Mouse (Mus musculus) MN1 (cell line): ENCODE data around the gene Naaladl2.

Experiments
- DNase-seq: peaks from one replicate; pipeline ENCODE4 v3.0.0-alpha.2; 2016; ENCODE audit warnings: low spot score

Naaladl2 gene

DNA sequence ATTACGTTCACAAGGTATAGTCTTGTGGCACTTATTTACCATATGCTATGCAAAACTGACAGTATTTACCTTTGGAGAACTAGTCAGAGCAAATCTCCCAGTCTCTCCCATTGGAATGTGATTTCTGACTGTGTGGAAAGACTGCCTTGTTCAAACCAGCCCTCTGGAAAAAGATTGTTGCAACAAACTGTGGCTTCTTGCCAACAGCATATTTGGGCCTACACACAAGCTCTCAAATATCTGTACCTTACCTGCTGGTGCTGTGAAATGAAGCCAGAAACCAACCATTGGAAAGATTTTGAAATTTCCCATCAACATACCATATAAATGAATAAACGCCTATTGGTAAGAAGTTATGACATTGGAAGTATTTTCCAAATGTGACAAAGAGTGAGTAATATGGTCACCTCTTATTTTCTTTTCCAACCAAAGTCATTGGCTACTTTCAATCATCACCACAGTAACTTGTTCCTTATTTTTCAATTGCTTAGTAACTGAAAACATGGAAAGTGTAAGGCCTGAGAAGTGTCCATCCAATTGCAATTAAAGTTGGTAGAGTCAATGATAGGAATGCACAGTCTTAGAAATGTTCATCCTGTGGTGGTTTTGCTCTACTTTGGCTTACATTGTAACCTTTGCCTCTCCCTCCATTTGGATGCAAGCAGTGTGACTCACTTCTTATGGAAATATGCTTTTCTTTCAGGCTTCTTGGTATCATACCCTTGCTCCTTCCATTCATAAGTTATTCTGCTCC is 453.7 kb downstream of the Naaladl2 start:
- no peak for DNase-seq

DNA sequence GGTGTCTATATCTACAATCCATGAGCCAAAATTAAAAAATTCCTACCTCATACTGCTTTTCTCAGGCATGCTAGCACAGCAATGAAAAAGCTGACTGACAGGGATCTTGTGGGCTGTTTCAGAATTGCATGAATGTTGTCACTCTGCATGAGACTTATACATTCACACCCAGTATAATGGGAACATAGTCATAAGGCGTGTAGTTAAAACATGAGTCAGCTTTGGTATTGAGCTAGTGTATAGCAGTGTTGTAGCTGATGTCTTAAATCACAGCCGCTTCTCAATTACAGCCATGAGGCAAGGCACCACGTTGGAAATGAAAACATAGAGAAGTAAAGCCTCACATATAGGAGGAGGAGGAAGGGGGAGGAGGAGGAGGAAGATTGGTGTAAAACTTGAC is 473.6 kb downstream of the Naaladl2 start:
- DNase-seq, result no peak

DNA sequence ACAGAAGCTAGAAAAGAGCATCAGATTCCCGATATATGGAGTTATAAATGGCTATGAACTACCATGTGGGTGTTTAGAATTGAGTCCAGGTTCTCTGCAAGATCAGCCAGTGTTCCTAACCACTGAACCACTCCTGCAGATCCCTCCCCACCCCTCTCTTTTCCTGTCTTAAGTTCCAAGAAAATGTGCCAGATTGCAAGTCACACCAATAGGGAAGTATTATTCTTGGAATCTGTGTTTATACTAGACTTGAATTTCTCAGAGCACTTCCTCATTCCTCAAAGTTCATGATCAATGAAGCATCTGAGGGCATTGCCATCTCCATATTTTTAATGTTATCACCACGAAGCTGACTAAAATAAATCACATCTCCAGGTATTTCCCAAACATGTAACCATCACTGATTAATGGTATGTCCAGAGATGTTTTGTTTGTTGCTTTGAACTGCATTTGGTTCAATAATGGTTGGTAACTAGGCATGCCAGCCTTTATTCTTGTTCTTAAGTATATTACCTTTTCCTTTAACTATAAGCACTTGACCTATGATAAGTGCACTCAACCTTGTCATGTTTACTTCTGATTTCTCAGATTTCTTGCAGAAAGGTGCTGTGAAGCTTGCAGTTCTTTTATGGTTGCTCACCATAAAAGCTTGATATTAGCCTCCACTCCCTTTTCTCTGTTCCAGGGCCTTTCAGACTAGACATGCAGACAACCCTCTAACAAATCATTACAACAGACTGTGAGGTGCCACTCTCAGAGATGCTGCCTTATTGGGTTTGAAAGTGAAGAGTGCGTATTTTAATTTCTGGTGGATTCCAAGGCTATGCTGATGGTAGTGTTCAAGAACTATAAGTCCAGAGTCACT is 475.8 kb downstream of the Naaladl2 start:
- DNase-seq, result no peak

DNA sequence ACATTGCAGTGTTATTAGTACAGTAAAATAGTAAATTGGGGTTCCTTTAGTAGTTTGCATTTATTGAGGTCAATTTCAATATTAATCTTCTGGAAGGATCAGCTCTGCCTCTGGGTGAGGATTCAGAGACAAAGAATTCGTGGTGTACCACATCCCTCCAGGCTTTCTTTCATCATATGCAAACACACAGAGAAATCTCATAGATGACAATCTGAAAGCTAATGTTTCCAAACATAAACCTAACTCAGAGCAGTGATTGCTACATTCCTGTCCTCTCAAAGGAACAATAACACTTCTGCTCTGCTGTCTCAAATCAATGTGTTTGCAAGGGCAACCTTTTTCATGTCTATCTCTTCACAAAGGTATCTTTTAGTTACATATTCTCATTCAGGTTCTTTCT is 478.7 kb downstream of the Naaladl2 start:
- no peak for DNase-seq

DNA sequence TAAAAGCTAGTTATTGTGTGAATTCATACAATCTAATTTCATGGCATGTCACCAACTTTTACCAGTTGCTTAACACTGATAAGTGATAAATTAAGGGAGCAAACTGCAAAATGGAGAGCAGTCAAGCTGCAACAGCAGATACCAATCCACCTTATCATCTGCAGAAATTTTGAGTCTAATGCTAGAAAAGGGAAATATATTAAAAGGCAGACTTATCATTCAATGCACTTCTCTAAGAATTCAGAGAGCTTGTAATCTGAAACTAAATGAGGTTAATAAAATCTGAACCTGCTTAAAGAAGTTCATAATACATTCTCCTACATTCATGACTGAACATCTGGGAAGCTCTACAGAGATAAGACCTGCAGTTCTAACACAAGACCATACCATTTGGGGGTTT is 480.3 kb downstream of the Naaladl2 start:
- no peak for DNase-seq

DNA sequence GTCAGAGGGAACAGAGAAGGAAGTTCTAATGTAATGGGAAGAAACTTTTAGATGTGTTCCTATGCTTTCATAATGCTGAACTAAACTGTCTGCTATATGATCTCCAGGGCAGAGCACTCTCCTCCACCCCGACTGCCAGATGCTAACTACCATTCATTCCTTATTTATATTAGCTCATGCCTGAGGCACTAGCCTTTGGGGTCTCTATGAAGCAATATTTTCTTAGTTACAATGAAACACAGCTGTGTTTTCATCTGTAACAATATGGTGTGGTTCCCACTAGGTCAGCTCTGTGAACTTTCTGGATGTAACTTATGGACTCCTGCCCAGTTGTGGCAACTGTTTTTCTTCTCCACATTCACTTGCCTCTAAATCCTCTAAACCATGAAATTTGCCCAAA is 514.0 kb downstream of the Naaladl2 start:
- no peak for DNase-seq

DNA sequence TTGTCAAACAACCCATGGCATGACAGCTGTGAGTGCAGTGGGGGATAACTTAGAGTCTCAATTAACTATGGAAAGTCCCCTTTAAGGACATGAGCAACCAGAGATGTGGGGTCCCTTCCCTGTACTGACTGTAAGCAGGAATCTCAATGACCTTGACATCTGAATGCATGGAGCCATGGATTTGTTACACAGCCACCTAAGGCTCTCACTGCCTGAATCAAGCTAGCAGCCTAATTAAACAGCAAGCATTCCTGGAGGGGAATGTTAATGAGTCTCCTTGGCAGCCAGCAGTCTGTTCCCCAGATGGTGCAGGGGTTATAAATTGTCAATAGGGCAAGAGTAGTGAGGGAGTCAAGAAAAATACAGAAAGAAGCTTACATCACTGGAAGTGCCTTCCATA is 538.6 kb downstream of the Naaladl2 start:
- DNase-seq, result no peak

DNA sequence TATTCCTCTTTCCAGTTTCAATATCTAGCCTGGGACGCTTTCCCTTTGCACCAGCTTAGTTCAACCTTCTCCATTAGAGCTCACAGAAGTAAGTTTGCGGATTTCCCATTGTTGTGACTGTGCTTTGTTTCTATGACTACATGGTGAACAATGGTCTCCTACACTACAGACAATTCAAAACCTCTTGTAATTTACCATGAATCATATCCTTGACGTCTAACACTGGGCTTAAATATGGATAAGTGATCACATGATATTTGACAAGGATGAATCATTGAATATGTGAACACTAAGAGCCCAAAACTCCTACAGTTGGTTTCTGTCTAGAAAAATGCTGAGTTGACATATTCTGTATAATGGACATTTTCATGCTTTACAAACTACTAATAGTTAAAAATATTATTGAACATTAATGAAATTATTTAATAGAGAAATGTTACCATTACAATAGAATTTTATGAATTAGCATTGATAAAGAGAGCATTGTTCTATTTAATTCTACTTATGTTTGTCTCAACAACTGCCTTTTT is 539.2 kb downstream of the Naaladl2 start:
- DNase-seq, result no peak

DNA sequence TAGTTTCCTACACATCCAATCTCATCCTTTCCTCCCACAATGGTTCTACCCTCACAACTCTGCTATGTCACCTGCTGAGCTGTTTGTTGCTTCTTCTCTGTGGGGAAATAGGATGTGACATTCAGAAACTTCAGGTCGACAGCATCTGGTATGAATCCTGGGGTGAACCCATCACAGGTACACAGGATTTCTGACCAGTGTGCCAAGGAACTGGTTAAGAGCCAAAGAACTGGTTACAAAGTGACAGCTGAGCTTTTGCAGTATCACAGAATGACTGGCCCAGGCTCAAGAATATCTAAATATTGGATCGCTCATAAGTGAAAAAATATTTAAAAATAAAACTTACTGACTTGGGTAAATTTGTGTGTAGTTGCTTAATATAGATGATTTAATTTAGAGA is 548.6 kb downstream of the Naaladl2 start:
- no peak for DNase-seq

DNA sequence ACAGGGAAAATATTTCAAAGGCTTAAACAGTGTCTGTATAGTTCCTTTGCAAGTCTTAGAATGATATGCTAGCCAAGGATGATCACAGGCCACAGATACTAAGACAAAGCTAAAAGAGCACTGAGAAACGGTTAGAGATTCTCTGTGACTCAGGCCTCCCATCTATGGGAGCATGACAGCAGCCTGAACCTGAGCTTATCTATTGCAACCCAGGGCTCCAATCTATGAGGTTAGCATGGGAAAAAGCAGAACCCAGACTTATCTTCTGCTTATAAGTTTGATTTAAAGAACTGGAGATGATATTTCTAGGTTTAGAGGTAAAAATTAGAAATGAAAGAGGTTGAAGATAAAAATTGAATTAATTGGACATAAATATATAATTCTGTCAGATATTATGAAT is 587.4 kb downstream of the Naaladl2 start:
- DNase-seq, result no peak

DNA sequence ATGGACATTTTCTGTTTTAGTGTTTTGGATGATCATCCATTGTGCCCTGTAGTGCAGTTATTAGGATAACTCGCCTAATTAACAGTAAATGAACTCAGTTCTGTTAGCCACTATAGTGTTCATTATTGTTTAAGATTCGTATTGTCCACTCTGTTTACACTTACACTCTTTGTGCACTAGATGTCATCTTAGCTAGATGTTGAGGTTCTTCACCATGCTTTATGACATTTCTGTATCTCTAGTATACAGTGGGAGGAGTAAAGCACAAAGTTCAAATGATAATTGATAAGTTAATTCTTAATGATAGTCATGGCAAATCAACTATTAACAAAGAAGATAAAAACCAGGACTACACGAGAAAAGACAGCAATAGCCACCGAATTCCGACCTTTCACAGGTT is 590.4 kb downstream of the Naaladl2 start:
- no peak for DNase-seq

DNA sequence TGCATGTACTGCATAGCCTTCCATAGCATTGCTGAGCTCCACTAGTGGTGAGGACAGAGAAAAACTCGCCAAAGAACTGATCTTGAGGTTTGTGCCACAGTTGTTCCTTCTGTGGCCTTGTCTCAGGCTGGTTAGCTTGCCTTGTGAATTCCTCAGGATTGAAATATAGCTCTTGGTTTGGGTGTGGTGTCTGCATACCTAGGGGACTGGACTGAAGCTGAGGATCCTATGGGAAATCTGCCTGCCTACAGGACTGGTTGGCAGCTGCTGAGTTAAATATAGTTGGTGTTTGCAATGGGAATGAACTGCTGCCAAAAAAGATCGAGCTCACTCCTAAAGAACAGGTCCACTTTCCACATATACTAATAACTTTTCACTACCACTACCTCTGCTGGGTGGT is 591.4 kb downstream of the Naaladl2 start:
- no peak for DNase-seq

DNA sequence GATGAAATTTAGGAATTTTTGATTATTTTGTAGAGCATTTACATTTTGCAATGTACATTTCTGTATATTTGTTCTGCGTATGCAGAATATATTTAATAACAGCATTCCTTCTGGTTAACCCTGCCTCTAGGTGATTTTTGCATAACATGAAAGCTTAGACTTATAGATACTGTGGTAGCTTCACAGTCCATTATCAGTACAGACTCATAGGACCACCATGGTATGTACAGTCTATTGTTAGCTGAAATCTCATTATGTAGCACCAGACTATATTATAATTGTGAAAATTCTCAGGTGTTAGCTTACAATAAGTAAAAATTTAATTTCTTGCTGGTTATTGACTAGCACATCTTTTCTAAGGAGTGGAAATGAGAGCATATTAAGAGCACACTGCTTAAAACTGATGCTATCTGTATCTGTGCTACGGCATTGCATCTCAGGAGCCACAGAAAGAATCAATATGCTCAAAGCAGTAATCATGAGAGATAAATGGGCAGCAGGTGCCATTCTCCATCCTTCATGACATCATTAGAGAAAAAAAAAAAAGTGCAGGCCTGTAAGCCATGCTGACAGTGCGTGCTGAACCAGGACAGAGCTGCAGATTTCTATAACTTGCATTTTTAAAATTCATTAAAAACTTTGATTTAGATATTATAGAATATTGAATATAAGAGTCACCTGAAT is 610.1 kb downstream of the Naaladl2 start:
- no peak for DNase-seq

DNA sequence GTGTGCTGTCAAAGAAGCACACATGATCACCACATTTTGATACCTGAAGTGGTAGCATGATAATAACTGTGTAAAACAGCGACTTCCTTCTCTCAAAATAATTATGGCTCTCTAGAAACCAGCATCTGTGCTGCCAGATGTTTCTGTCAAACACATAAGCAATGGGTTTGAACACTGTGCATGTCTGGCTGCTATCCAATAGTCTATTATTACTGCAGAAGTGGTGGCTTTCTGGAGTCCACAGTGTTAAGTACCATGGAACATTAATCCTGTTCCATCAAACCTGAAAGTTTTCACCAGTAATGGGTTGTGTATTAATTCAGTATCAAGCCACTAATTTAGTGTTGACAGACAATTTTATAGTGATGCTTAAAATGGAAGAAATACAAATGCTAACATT is 629.1 kb downstream of the Naaladl2 start:
- DNase-seq, result no peak

DNA sequence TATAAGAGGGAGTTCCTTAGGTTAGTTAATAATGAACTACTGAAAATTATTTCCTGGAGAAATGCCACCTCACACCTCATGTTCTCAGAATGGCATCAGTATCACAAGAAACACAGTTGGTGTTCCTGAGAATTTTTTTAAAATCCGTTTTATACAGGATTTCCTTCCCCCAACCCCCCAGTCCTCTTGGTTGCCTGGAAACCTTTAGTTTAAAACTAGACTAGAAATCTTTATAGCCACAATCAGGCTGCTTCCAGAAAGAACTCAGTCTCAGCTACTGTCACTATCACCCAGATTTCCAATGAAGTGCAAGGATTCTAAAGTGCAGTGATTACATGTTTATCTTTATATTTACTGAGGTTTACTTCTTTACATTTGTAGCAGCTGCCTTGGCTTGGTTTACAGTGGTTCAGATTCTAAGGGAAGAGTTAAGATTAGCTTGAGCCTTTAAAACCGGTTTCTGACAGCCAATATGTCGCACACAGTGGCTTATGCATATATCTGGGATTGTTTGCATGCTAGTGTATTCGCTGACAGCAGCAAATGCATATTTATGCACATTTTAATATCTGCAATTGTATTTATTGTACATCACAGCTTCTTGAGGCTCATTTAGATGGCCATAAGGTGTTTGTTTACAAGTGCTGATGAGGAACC is 657.5 kb downstream of the Naaladl2 start:
- no peak for DNase-seq

DNA sequence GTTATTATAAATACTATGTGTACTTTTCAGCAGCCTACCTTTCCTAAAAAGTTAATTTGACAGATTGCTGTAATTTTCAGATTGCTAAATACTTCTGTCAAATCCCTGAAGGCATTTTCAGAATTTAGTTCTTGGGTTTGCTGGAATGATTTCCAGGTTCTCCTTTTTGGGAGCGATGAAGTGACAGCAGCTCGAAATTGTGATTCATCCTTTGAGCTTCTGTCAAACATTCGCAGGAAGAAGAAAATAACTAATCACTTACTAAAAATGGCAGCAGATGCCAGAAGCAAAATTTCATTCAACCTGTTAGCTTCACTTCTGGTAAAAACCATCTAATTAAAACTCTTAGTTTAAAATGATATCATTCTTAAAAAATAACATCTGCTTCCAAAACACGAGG is 680.1 kb downstream of the Naaladl2 start:
- no peak for DNase-seq

DNA sequence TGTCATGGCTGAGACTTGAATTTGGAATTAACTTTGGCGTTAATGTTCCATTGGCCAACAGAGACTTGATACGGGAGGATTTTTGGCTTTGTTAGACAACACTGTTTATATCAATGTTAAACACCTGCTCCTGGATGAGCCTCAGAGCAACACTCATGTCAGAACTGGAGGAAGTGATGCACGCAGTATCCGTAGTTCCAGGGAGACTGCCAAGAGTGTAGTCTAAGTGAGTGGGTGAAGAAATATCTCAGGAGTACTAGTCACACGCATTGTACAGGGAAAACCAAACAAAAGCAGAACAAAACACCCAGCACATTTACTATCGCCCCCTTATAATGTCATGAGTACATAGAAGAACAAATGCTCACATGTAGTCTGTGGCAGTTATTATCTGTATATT is 703.4 kb downstream of the Naaladl2 start:
- DNase-seq, result no peak

DNA sequence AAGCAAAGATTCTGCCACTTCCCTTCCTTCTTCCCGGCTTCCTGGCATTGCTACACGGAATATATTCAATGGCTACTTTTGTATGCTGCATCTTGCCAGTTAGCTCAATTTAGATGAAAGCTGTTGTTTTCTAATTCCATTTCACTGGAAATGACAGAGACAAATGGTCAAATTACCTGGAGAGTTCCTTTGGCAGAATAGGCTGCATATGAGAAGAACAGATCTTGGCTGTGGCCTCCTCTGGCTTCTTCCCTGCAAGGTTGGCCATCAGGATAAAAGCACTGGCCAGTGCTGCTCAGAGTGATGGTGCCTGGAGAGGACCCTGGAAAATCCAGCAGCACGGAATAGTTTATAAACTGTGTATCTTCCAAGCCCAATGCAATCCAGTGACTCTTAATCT is 711.3 kb downstream of the Naaladl2 start:
- DNase-seq, result no peak

DNA sequence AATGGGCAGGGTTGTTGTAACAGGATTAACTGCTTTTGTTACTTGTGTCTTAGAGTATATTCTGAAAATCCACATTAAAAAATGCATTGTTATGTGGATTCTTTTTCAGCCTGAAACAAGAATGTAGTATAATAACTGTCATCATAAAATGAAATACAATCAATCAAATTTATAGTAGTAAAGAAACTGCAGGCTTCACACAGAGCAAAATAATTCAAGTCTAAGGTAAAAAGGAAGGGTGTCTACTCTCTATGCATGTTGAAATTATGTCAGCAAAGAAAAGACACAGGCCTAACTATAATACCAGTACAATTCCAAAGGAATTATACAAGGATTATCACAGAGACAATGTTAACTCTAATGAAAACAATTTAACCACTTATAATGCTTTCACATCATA is 752.3 kb downstream of the Naaladl2 start:
- no peak for DNase-seq

DNA sequence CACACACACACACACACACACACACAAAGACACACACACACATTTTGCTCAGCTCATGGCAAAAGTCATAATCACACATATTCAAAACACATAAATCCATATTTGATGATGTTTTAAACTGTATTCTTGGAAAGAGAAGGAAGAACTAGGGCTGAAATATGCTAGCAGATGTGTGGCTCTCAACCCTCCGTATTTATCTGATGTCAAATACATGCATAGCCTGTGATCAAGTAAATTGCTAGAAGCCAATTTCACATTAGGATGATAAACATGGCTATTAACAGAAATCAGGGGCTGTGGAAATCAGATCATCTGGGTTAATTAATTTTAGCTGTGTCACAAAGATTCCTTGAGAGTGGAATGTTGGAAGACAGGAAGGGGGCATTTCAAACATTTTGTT is 752.8 kb downstream of the Naaladl2 start:
- no peak for DNase-seq

DNA sequence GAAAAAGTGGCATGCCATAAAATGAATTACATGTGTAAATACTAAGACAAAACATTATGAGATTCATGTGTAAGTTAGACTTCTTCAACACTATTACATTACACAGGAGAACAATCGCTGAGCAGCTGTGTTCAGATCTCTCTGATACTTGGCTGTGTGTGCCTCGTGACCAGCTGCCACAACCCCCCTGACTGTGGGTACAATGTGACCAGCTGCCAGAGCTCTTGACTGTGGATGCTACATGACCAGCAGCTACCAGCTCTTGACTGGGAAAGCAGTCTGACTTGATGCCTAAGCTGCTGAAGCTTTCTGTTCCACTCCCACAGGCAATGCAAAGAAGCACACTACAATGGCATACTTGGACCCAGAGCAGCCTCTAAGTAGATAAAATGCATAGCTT is 789.1 kb downstream of the Naaladl2 start:
- DNase-seq, result no peak
